Mouse (Mus musculus): Measurements from ENCODE around the gene Zmat3. TPM values are rescaled to one million over a fixed set of nuclear protein-coding genes. Genes with fewer than 3 reads are reported as not detected.

Gene Zmat3
- polyA plus RNA-seq, 1 experiment = 11.3 TPM

Other genes starting within 250 kb of the Zmat3 start
- 24.7 and 24.8 TPM in 2 replicates for gene Pik3ca, start 31.7 kb upstream of the Zmat3 start, polyA plus RNA-seq (2012; rRNA removed)
- gene Kcnmb3, start 126.2 kb upstream of the Zmat3 start, polyA plus RNA-seq (2012; rRNA removed) = not detected in 2 replicates
- 36.3 and 40.9 TPM in 2 replicates for gene Zfp639, start 144.2 kb upstream of the Zmat3 start, polyA plus RNA-seq (2012; rRNA removed)
- 40.2 and 56.0 TPM in 2 replicates for gene Mfn1, start 163.5 kb upstream of the Zmat3 start, polyA plus RNA-seq (2012; rRNA removed)

All from urinary bladder, adult 2 months (tissue).